Mouse (Mus musculus) lung, postnatal 4 days (tissue): ENCODE measurements at regions not wholly inside any gene's neighbourhood (a gene's known extent, or its start where the extent isn't known, plus 50 kb on each side); places are given as distances from the start of the nearest gene placed in this dataset.

ENCODE experiments used
- DNase-seq, 2 experiments: peaks; one replicate each; pipeline ENCODE4 v3.0.0; 2021

- DNase-seq: no peak
These were observed 100.8 kb downstream of the Tm2d1 start for GRCm38 (mm10) chr4:98282275-98282674.

- no peak for DNase-seq
These were observed 124.8 kb downstream of the Tm2d1 start for GRCm38 (mm10) chr4:98258336-98258735.

GRCm38 (mm10) chr4:98257711-98258110 is 125.4 kb downstream of the Tm2d1 start:
- peak in 1 of 2 experiments; percentile 29 for DNase-seq

- peak in 1 of 2 experiments; percentile 44 for DNase-seq
These were observed 128.0 kb downstream of the Tm2d1 start for GRCm38 (mm10) chr4:98254856-98255853.

- peak; percentile 16 to 41 for DNase-seq
These were observed 138.9 kb downstream of the Tm2d1 start for GRCm38 (mm10) chr4:98243941-98244929.

- DNase-seq: peak; percentile 29 to 53
These were observed 139.6 kb downstream of the Tm2d1 start for GRCm38 (mm10) chr4:98243502-98243901.

- no peak for DNase-seq
These were observed 141.2 kb downstream of the Tm2d1 start for GRCm38 (mm10) chr4:98241921-98242320.

- DNase-seq: no peak
These were observed 142.8 kb downstream of the Tm2d1 start for GRCm38 (mm10) chr4:98240289-98240688.

- no peak for DNase-seq
These were observed 145.0 kb downstream of the Tm2d1 start for GRCm38 (mm10) chr4:98238075-98238474.

- DNase-seq: no peak
These were observed 145.6 kb downstream of the Tm2d1 start for GRCm38 (mm10) chr4:98237475-98237874.

- DNase-seq: peak in 1 of 2 experiments; percentile 24
These were observed 146.9 kb downstream of the Tm2d1 start for GRCm38 (mm10) chr4:98236006-98236783.

- no peak for DNase-seq
These were observed 154.9 kb downstream of the Tm2d1 start for GRCm38 (mm10) chr4:98228193-98228592.

- no peak for DNase-seq
These were observed 158.7 kb downstream of the Tm2d1 start for GRCm38 (mm10) chr4:98224366-98224765.

- no peak for DNase-seq
These were observed 159.7 kb downstream of the Tm2d1 start for GRCm38 (mm10) chr4:98223429-98223828.

GRCm38 (mm10) chr4:98221566-98221965 is 161.5 kb downstream of the Tm2d1 start:
- DNase-seq: no peak

- DNase-seq: peak in 1 of 2 experiments; percentile 38
These were observed 167.9 kb downstream of the Tm2d1 start for GRCm38 (mm10) chr4:98215218-98215617.

- no peak for DNase-seq
These were observed 175.7 kb downstream of the Tm2d1 start for GRCm38 (mm10) chr4:98207446-98207845.

- no peak for DNase-seq
These were observed 176.7 kb downstream of the Tm2d1 start for GRCm38 (mm10) chr4:98206245-98206970.

- DNase-seq: no peak
These were observed 180.0 kb downstream of the Tm2d1 start for GRCm38 (mm10) chr4:98203129-98203528.

GRCm38 (mm10) chr4:98202232-98202631 is 180.9 kb downstream of the Tm2d1 start:
- no peak for DNase-seq

- peak; percentile 15 to 29 for DNase-seq
These were observed 182.0 kb downstream of the Tm2d1 start for GRCm38 (mm10) chr4:98201102-98201501.

- no peak for DNase-seq
These were observed 182.4 kb downstream of the Tm2d1 start for GRCm38 (mm10) chr4:98200701-98201100.
